Mouse (Mus musculus) cerebellum, adult 2 months (tissue): ENCODE results near the gene Dnajb14. TPM values are rescaled to one million over a fixed set of nuclear protein-coding genes. Genes with fewer than 3 reads are reported as not detected.
"Not testable (repeated sequence)": the region's sequence is repeated elsewhere in the genome, so short reads cannot be mapped to it uniquely, and the experiment has no call there.

ENCODE experiments used
- DNase-seq, 2 experiments: peaks; one replicate each; pipeline ENCODE4 v3.0.0; 2021
- H3K27ac ChIP-seq: fragments of 200-500 bp; 2 replicates; pipeline ENCODE4 v1.5.1; 2012; ENCODE audit warnings: low read length, control low read depth, inconsistent platforms; ENCODE audit not compliant: insufficient read depth
- H3K27me3 ChIP-seq: fragments of 200-500 bp; 2 replicates; pipeline ENCODE4 v1.6.1; 2012; ENCODE audit warnings: inconsistent platforms, mild to moderate bottlenecking, low read length, moderate library complexity; ENCODE audit not compliant: control insufficient read depth, insufficient read depth
- H3K4me1 ChIP-seq: fragments of 200-500 bp; 2 replicates; pipeline ENCODE4 v1.6.1; 2011; ENCODE audit warnings: low read length; ENCODE audit not compliant: control insufficient read depth, insufficient read depth
- H3K4me3 ChIP-seq: fragments of 200-500 bp; replicated peaks from 2 replicates; pipeline ENCODE3; 2011; ENCODE audit warnings: mild to moderate bottlenecking, low read depth, low read length, control low read depth; ENCODE audit not compliant: insufficient read depth
- CTCF ChIP-seq: fragments of 200-500 bp; IDR thresholded peaks from 2 replicates; pipeline ENCODE4 v1.5.1; 2011; ENCODE audit warnings: low read depth, mild to moderate bottlenecking, control low read depth, low read length, moderate library complexity, borderline replicate concordance; ENCODE audit not compliant: insufficient read depth
- POLR2A ChIP-seq: fragments of 200-500 bp; IDR thresholded peaks from 2 replicates; pipeline ENCODE4 v1.6.1; 2011; ENCODE audit warnings: low read length, control low read depth, borderline replicate concordance; ENCODE audit not compliant: insufficient read depth
- WGBS: fragments of 180-500 bp; shearing (Covaris S2); methylation state at CpG from one replicate; pipeline ENCODE4 v1.1.7; 2018; 5-methylcytosine and 5-hydroxymethylcytosine counted together
- polyA plus RNA-seq: library from polyadenylated mRNA; depleted of rRNA; stranded (reverse); fragments of >200 nt; gene quantifications from 2 replicates; pipeline ENCODE4 v1.2.3, GENCODE M21; 2012

Dnajb14 gene
- polyA plus RNA-seq, 1 experiment: 25.6 TPM

DNA sequence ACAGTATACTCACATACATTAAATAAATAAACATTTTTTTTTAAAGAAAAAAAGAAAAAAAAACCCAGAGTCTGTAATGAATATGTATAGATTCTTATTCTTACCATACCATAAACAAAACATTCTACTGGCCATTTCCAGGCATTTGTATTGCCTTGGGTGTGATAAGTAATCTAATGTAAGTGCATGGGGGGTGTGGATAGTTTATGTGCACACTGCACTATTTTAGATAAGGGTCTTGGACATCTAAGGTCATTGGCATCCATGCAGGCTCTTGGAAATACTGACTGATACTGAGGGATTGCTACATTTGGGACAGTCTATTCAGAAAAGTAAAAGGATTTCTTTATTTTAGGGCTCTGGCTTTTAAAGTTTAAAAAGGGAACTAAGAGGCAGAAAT lies 74.1 kb downstream of the Dnajb14 start:
- H3K27me3 ChIP-seq: no peaks in the 10 kb centered on the region
- H3K4me1 ChIP-seq: no peaks in the 10 kb centered on the region
- H3K4me3 ChIP-seq: no peak overlapping the region
- no peak for TF ChIP-seq POLR2A
- DNase-seq: no peak
- no peak overlapping the region for H3K27ac ChIP-seq

- no peaks in the 10 kb centered on the region for H3K27me3 ChIP-seq
- H3K4me1 ChIP-seq: no peaks in the 10 kb centered on the region
- no peak overlapping the region for H3K27ac ChIP-seq
- H3K4me3 ChIP-seq: no peak overlapping the region
- WGBS: 89% methylated on average over 12 of the region's 12 CpGs
- TF ChIP-seq POLR2A: no peak
- no peak for TF ChIP-seq CTCF
- DNase-seq: no peak
Measured at GRCm38 (mm10) chr3:137942098-137942622, 74.7 kb downstream of the Dnajb14 start.

- WGBS: 87% methylated on average over 6 of the region's 6 CpGs
- Histone ChIP-seq H3K4me1 (no peaks in the 10 kb centered on the region), H3K4me3 (no peak overlapping the region), H3K27ac (no peak overlapping the region), H3K27me3 (no peaks in the 10 kb centered on the region)
- DNase-seq: no peak
- TF ChIP-seq POLR2A (no peak), CTCF (no peak)
Measured at GRCm38 (mm10) chr3:137943737-137944154, 76.3 kb downstream of the Dnajb14 start.

DNA sequence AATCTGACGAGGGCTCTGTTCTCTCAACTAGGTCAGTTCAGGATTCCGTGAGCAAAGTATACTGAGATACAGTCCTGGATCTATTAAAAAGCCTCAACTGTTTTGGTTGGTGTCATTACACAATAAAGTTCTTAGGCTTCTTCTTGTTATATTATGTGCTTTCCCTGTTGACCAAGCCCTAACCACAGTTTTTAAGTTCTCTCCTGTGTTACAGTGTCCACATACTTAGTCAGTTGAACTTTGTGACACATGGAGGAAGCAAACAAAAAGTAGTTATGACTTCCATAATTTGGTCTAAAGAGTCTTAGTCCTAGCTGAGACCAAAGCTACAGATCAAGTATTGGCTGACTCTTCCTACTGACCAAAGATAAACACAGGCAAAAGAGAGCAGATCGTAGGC lies 79.4 kb downstream of the Dnajb14 start:
- no peaks in the 10 kb centered on the region for H3K4me1 ChIP-seq
- H3K27ac ChIP-seq: no peak overlapping the region
- WGBS: 88% methylated on average over 3 of the region's 3 CpGs
- H3K4me3 ChIP-seq: no peak overlapping the region
- TF ChIP-seq CTCF (no peak), POLR2A (no peak)
- H3K27me3 ChIP-seq: no peaks in the 10 kb centered on the region
- DNase-seq: no peak

DNA sequence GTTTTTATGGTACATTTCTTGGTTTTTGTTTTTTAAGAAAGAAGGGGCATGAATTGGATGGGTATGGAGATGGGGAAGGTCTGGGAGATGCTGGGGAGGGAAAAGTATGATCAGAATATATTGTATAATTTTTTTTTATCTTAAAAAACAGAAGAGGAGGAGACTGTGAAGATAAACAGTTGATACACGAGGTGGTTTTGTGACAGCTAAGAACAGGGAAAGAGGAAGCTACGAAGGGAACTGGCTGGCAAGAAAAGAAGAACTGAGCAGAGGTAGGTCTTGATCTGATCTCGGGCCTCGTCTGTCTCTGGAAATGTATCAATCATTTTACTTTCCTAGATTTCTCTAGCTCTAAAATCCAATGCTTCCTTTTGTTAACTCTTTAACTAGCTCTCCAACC lies 80.0 kb downstream of the Dnajb14 start:
- Histone ChIP-seq H3K27ac (no peak overlapping the region), H3K4me3 (no peak overlapping the region), H3K27me3 (no peaks in the 10 kb centered on the region), H3K4me1 (no peaks in the 10 kb centered on the region)
- no peak for TF ChIP-seq CTCF
- no peak for TF ChIP-seq POLR2A
- WGBS: 84% methylated on average over 4 of the region's 4 CpGs
- DNase-seq: no peak

- no peaks in the 10 kb centered on the region for H3K27me3 ChIP-seq
- TF ChIP-seq POLR2A (no peak), CTCF (no peak)
- WGBS: 79% methylated on average over 10 of the region's 10 CpGs
- H3K4me3 ChIP-seq: no peak overlapping the region
- DNase-seq: no peak
- no peak overlapping the region for H3K27ac ChIP-seq
- H3K4me1 ChIP-seq: no peaks in the 10 kb centered on the region
Measured at GRCm38 (mm10) chr3:137950191-137950885, 82.9 kb downstream of the Dnajb14 start.

DNA sequence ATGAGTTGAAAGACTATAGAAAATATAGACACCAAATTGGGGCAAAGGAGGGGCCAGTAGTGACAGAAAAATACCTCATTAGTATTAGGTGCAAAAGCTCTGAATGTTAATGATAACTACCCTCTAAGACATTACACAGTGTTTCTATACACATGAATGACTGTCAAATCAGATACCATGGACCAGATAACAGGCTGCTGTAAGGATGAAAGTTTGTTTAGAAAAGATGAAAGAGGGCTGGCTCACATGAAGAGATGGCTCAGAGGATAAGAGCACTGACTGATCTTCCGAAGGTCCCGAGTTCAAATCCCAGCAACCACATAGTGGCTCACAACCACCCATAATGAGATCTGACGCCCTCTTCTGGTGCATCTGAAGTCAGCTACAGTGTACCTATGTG lies 83.8 kb downstream of the Dnajb14 start:
- WGBS: 97% methylated on average over 3 of the region's 3 CpGs
- DNase-seq: not testable (repeated sequence)

GRCm38 (mm10) chr3:137951819-137952218 lies 84.3 kb downstream of the Dnajb14 start:
- no peaks in the 10 kb centered on the region for H3K4me1 ChIP-seq
- no peak for TF ChIP-seq CTCF
- TF ChIP-seq POLR2A: no peak
- H3K27me3 ChIP-seq: no peaks in the 10 kb centered on the region
- no peak overlapping the region for H3K4me3 ChIP-seq
- WGBS: 43% methylated on average over 7 of the region's 7 CpGs
- no peak for DNase-seq
- H3K27ac ChIP-seq: no peak overlapping the region

More for the DNA sequence above, 83.8 kb downstream of the Dnajb14 start:
- H3K4me1 ChIP-seq, H3K4me3 ChIP-seq, H3K27ac ChIP-seq, H3K27me3 ChIP-seq: not testable (repeated sequence)
